Mouse (Mus musculus) mouse trophoblast stem cell (cell line): Measurements from ENCODE around the gene Olfr353.

Experiments used
- in situ Hi-C, 2 experiments: fragments of 300-500 bp; cut with MseI, MboI; formaldehyde crosslinking; loops; 2 replicates in 1 of 2; 3 replicates in 1 of 2; pipeline ENCODE4 v1.15.1; 2025

The Olfr353 gene

DNA sequence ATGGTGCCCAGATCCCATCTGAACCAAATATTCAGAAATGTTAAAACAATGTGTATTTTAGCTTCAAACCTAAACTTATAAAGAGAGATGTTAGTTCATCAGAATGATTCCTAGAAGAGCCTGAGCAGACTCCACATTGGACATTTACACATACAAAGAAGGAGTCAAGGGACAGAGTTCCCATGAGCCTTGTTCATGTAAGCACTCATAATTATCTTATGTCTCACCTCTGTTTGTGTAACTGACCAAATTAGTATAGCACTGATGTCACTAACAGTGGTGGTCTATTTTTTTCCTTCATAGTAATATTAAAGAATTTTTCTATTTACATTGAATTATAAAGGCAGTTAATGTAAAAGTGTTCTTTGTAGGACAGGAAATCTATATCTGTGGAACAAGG, at the start of gene Olfr353:
TSS of gene Olfr353 (minus strand) at position 101 of the 400 bp plus-strand sequence.
- in situ Hi-C loops, result no loop called here

DNA sequence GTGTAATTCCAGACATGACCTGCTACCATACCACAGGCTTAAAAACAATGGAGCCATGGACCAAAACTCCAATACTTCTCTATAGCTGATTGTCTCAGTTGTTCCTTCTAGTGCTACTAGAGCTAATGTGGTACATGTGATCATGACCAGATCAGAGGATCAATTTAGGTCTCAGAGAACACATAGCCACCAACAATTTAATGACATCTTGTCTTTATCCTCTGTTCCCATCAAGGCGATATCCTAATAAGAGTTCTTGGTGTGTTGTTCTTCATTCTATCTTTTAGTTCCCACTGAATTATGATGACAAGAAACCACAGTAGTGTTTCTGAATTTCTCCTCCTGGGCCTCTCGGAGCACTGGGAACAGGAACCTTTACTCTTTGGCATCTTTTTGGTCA, 44.1 kb upstream of the Olfr353 start, which contains the start of gene Olfr356:
TSS of gene Olfr356 (plus strand) at position 301 of the 400 bp plus-strand sequence.
- in situ Hi-C loops, result no loop called here

DNA sequence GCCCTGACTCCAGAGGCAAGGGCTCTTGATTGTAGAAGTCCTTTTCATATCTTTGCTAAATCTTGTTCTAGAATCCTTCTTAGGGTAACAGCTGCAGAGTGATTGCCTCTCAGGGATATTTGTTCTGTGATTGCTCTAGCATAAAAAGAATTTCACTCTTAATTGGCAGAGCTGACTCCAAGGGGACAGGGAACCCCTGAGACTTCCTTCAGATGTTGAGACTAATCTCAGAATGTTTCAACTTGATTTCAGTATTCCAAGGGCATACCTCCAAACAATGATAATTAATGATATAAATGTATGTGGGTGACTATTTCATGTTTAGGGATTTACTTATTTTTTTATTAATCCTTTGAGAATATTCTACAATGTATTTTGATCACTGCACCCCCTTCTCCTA, 36.1 kb upstream of the Olfr353 start, which contains the start of gene Olfr355:
TSS of gene Olfr355 (minus strand) at position 101 of the 400 bp plus-strand sequence.
- in situ Hi-C loops, result no loop called here

- in situ Hi-C loops, result no loop called here
These were observed 12.6 kb upstream of the Olfr353 start, which contains the start of gene Olfr354 for GRCm38 (mm10) chr2:36905380-36905779. Gene Olfr354 (plus strand): TSS chr2:36905680.

DNA sequence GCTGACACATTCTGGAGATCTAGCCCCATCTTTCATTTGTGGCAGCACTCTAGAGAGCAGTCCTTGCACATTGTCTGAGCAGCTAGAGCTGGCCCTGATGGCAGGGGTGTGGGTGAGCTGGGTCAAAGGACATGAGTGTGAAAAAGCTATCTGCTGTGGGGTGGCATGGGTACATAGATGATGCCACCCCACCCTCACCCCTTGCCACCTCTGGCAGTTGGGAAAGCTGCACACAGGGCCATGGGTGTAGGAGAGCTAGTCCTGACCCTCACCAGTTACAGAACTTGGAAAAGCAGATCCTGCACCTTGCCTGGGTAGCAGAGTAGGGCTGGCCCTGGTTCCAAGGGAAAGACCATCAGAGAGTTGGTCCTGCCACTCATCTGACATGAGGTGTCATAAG, 4.4 kb upstream of the Olfr353 start:
- in situ Hi-C loops, result no loop called here

- in situ Hi-C loops, result no loop called here
These were observed 24.6 kb downstream of the Olfr353 start, which contains the start of gene Olfr352 for GRCm38 (mm10) chr2:36868160-36868559. Gene Olfr352 (plus strand): TSS chr2:36868460.

GRCm38 (mm10) chr2:36862560-36862959, 30.2 kb downstream of the Olfr353 start, which contains the start of gene Olfr351:
Gene Olfr351 (minus strand): TSS chr2:36862660.
- in situ Hi-C loops, result no loop called here

DNA sequence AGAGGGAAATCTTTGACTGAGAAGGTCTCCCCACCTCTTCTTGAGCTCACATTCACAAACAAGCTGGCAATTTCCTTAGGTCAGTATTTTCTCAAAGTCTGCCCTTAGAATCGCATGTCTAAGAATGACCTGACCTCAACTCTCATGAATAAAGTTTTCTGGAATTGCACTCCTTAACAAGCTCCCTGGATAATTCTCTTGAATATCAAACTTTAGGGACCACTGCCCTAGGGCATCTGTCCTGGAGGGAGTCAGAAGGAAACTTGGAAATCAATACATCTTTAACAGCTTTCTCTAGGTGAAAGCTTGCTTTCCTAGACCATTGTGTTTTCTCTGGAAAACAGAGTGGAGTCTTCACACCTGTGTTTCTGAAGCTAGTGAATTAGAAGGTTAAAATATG, 46.7 kb downstream of the Olfr353 start, which contains the start of gene Olfr350:
TSS of gene Olfr350 (plus strand) at position 301 of the 400 bp plus-strand sequence.
- in situ Hi-C loops, result no loop called here
